17 mouse cellular contexts compared by ENCODE assay signal in genomic region chr13:99749342-99749741, GRCm38 (mm10).
"Had no signal": no experiment of that assay in that cellular context is flagged by ENCODE, and none has a peak within 500 bp of the region (broad histone marks: within the 10 kb centered on the region; RNA-seq: fewer than 3 reads in every experiment).

No protein-coding gene starts in this region.

- H3K4me3 ChIP-seq: left cerebral cortex, adult 2 months; liver, embryonic 12.5 days; megakaryocyte, embryonic 14.5 days; midbrain, embryonic 10.5 days; midbrain, embryonic 13.5 days; myocyte; neural tube, embryonic 13.5 days had no signal

- H3K4me1 ChIP-seq: megakaryocyte, embryonic 14.5 days had no signal

- DNase-seq: kidney, adult 18-20 months; kidney, adult 9 months; kidney, postnatal 14 days; kidney, postnatal 4 days; lung, embryonic 14.5 days; thymus, adult 18-20 months; thymus, postnatal 36 days had no signal

- H3K4me2 ChIP-seq: liver, embryonic 12.5 days; lung, embryonic 14.5 days; midbrain, embryonic 13.5 days; neural tube, embryonic 13.5 days had no signal

- H3K9me3 ChIP-seq: liver, embryonic 12.5 days; megakaryocyte, embryonic 14.5 days; midbrain, embryonic 10.5 days; midbrain, embryonic 13.5 days; neural tube, embryonic 13.5 days had no signal

- H3K27me3 ChIP-seq: liver, embryonic 12.5 days; megakaryocyte, embryonic 14.5 days; midbrain, embryonic 13.5 days; neural tube, embryonic 13.5 days had no signal

- H3K36me3 ChIP-seq: liver, embryonic 12.5 days; midbrain, embryonic 10.5 days; midbrain, embryonic 13.5 days; neural tube, embryonic 13.5 days had no signal

- H3K27ac ChIP-seq: left cerebral cortex, adult 2 months; liver, embryonic 12.5 days; midbrain, embryonic 10.5 days; midbrain, embryonic 13.5 days; neural tube, embryonic 13.5 days had no signal

- H3K9ac ChIP-seq: liver, embryonic 12.5 days; lung, embryonic 14.5 days; midbrain, embryonic 13.5 days; neural tube, embryonic 13.5 days had no signal

- ATAC-seq: intestine, embryonic 16.5 days; liver, embryonic 12.5 days; lung, postnatal 0 days; midbrain, embryonic 13.5 days; midbrain, embryonic 16.5 days had no signal
